Mouse (Mus musculus) kidney, adult 8-10 months (tissue): Measurements from ENCODE around the gene Tsc1.

ENCODE experiments used
- DNase-seq, 2 experiments: peaks; one replicate each; pipeline ENCODE4 v3.0.0; 2022

Tsc1 gene

GRCm38 (mm10) chr2:28616874-28617273 is 24.2 kb upstream of the Tsc1 start:
- no peak for DNase-seq

- DNase-seq = no peak
Measured at GRCm38 (mm10) chr2:28617498-28618486, 23.2 kb upstream of the Tsc1 start.

DNA sequence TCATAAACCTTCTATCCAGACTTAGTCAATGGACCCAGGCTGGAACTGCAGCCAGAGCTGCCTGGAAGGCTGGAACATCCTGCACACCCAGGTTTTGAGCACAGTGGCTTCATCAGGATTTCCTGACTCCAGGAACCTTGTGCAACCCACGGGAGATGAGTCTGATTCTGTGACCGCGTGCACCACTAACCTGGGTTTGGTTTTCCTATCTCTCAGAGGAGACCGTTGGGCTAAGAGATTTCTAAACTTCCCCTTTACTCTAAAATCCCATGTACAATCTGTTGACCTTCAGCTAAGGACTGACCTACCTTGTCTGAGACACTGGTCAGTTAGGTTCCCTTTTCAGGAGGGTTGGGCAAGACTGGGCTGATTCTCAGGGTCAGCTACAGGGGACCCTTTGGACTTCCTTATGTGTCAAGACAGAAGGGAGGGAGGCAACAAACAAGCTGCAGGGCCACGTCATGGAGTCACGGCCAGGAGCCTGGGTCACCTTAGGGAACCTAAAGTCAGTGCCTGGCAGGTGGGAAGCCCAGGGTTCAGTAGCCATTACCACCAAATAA is 22.2 kb upstream of the Tsc1 start:
- DNase-seq = no peak

GRCm38 (mm10) chr2:28619369-28619768 is 21.7 kb upstream of the Tsc1 start:
- no peak for DNase-seq

DNA sequence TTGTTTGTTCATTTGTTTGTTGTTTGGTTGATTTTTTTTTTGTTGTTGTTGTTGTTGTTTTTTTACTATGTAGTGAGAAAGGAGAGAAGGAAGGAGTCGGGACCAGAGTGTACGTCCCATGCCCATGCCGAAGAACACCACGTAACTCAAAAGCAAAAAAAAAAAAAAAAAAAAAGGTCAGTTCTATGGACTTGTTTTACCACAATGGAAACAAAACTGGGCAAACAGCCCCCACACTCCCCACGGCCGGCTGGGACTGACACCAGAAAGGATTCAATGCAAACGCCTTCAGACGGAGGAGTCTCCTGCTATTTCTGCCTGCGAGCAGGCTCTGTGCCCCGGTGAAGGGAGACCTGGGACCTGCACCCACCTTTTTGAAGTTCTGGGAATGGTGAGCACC is 20.5 kb upstream of the Tsc1 start:
- no peak for DNase-seq

- DNase-seq = no peak
Measured at GRCm38 (mm10) chr2:28621111-28621510, 19.9 kb upstream of the Tsc1 start.

- no peak for DNase-seq
Measured at GRCm38 (mm10) chr2:28621664-28622171, 19.3 kb upstream of the Tsc1 start, which contains the start of gene Gfi1b. Gene Gfi1b (minus strand): TSS chr2:28621982.

DNA sequence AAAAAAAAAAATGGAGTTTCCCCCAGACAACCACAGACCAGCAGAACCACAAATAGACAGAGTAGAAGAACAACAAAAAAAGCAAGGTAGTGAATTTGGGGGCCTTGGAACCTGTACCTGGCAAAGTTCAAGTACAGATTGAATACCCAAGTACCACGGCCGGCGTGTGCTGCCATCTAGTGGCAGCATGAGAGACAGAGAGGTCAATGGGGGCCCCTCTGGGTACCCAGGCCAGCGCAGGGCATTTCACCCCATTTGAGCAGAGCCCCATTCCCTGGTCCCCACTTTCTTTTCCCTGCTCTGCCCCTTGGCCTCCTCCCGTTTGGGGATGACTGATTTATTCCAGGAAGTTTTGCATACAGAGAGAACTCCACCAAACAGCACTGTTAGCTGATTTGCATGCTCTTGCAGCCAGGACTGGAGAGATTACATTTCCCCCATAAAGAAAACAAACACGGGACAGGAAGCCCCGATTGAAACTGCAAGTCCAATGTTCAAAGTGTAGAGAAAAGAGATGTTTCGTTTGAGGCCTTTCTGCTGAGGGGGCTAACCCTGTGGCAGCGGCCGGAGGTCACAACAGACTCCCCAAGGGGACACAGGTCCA is 18.4 kb upstream of the Tsc1 start:
- DNase-seq = peak in 1 of 2 experiments; percentile 35

GRCm38 (mm10) chr2:28624870-28625269 is 16.2 kb upstream of the Tsc1 start:
- DNase-seq = no peak

GRCm38 (mm10) chr2:28626038-28626437 is 15.0 kb upstream of the Tsc1 start:
- DNase-seq = no peak

- DNase-seq = no peak
Measured at GRCm38 (mm10) chr2:28628053-28628452, 13.0 kb upstream of the Tsc1 start.

GRCm38 (mm10) chr2:28629911-28630381 is 11.1 kb upstream of the Tsc1 start:
- DNase-seq = peak; percentile 59 to 87

DNA sequence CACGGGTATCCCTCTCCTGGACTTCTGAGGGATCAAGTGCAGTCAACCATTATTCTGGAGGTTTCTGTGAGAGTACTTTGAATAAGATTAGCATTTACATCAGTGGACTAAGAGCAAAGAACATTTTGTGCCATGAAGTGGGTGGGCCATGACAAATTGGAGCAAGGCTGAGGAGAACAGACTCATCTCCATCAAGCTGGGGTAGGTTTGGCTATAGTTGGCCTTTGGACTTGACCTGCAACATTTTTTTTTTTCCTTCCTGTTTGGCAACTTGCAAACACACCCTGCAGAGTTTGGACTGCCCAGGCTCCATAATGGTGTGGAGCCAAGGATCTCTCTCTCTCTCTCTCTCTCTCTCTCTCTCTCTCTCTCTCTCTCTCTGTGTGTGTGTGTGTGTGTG is 8.4 kb upstream of the Tsc1 start:
- peak in 1 of 2 experiments; percentile 55 for DNase-seq

DNA sequence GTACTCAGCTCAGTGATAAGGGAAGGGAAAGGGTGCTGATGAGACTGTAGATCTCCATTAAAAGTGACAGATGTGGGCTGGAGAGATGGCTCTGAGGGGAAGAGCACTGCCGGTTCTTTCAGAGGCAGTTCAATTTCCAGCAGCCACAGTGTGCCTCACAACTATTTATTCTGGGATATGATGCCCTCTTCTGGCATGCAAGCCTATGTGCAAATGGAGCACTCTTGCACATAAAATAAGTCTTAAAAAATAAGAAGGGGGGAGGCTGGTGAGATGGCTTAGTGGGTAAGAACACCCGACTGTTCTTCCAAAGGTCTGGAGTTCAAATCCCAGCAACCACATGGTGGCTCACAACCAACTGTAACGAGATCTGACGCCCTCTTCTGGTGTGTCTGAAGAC is 7.9 kb upstream of the Tsc1 start:
- no peak for DNase-seq

GRCm38 (mm10) chr2:28635199-28635598 is 5.8 kb upstream of the Tsc1 start:
- no peak for DNase-seq

GRCm38 (mm10) chr2:28637106-28637845 is 3.8 kb upstream of the Tsc1 start:
- DNase-seq = no peak

DNA sequence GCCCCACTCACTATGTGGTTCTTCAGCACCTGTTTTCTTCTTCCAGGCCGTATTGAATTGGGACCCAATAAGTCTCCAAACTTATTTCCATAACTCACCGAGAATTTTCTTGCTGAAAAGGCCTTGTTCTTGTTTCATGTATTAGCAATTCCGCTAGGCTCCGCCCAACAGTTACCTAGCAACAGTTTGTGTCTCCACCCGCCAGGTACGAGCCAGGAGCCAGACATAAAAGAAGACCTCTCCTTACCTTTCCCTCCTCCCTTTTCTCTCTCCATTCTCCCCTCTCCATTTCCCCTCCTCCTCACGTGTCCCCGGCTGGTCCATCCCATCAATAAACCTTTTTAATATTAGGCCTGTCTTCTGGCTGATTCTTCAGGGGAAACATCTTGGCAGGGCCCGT is 2.7 kb upstream of the Tsc1 start:
- peak in 1 of 2 experiments; percentile 40 for DNase-seq

DNA sequence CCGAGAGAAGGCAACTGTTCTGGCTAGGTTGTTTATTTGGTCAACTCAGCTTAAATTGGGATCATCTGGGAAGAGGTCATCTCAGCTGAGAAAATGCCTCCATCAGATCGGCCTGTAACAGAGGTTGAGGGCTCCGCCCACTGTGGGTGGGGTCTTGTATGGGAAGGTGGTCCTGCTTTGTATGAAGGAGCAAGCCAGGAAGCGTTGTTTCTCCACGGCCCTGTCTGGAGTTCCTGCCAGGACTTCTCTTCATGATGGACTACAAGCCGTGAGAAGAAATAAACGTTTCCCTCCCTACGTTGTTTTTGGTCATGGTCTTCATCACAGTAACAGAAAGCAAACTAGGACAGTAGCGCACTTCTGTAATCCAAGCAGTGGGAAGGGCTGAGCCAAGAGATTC is 2.1 kb upstream of the Tsc1 start:
- DNase-seq = peak in 1 of 2 experiments; percentile 28

GRCm38 (mm10) chr2:28639794-28640193 is 1.2 kb upstream of the Tsc1 start:
- DNase-seq = peak in 1 of 2 experiments; percentile 46

DNA sequence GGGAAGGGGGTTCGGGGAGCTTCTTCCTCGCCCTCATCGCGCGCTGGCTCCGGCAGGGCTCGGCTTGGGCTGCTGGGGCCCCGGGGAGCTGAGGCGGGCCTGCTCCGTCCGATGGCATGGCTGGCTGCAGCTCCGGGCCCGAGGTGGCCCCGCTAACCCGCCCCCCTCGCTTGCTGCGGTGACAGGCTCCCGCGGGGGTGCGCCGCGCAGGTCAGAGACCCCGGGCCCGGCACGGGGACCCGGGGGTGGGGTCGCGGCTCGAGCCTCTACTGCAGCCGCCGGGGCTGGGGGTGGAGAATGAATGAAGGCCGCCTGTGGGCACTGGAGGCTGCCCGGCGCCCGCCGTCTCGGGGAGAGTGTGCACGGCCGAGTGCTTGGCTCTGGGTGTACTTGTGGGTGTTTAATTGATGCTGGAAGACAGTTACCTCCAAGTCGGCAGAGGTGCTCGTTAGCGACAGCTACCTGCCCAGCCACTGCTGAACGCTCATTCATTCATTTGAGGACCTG is 460 bp downstream of the Tsc1 start:
- DNase-seq = no peak

- DNase-seq = no peak
Measured at GRCm38 (mm10) chr2:28643081-28643480, 2.1 kb downstream of the Tsc1 start.

GRCm38 (mm10) chr2:28650526-28650925 is 9.5 kb downstream of the Tsc1 start:
- DNase-seq = peak in 1 of 2 experiments; percentile 53
